Mouse (Mus musculus) embryo, embryonic 9.5 days (tissue): ENCODE data around the gene Git1.
A peak's percentile ranks its signal among the peaks of the same experiment; 100 is the strongest.

Source experiments
- DNase-seq: peaks from one replicate; pipeline ENCODE4 v3.0.0-alpha.2; 2017; ENCODE audit errors: extremely low spot score

Gene Git1

GRCm38 (mm10) chr11:77493512-77494343 is at the start of gene Git1:
Git1 (plus strand) TSS chr11:77493562.
- peak; percentile 50 for DNase-seq

GRCm38 (mm10) chr11:77444939-77445338 is 48.4 kb upstream of the Git1 start:
- DNase-seq: no peak

DNA sequence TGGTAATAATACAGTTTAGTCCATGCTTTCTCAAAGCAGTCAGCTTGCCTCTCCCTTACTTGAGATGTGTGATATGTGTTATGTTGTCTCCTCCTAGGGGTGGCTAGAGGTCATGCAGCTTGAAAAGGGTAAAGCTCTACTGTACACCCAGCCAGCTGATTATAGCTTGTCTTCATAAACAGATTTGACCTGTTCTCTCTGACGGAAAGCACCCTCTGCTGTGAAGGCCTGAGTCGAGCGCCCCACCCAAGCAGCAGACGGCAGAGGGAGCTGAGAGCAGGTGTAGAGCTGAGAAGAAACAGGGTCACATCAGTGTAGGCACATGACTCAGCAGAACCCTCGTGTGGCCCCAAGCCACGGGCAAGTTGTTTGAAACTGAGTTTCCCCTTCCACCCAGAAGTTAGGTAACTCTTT is 46.7 kb upstream of the Git1 start:
- peak; percentile 45 for DNase-seq

DNA sequence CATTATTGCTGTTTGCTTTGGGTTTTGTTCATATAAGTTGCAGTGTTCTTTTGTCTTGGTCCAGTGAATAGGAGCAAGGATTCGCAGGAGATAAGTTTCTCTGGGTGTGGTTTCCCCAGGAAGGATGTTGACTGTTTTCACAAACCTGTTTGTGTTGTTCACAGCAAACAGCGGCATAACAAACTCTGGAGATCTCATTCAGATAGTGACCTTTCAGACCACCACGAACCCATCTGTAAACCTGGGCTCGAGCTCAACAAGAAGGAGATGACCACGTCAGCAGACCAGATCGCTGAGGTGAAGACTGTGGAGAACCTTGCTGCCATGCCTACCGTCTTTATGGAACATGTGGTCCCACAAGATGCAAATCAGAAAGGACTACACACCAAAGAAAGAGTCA is 44.1 kb upstream of the Git1 start:
- no peak for DNase-seq

DNA sequence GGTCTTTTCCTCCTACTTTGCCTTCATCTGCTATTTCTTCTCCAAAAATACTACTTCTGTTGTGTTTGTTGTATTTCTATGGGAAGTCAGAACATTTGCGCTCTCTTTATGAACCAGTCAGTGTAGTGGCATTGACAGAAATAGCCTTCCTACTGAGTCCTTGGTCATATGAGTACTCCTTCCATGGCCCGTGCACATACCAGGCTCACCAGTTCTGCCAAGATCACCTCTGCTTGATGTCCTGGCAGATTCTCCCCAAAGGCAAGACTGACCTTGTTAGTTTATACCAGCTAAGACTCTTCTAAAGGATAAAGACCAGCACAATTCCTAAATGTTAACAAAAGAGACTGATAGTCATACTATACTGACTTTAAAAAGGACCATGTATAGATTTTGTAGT is 41.7 kb upstream of the Git1 start:
- DNase-seq: no peak

GRCm38 (mm10) chr11:77453388-77453787 is 40.0 kb upstream of the Git1 start:
- DNase-seq: no peak

DNA sequence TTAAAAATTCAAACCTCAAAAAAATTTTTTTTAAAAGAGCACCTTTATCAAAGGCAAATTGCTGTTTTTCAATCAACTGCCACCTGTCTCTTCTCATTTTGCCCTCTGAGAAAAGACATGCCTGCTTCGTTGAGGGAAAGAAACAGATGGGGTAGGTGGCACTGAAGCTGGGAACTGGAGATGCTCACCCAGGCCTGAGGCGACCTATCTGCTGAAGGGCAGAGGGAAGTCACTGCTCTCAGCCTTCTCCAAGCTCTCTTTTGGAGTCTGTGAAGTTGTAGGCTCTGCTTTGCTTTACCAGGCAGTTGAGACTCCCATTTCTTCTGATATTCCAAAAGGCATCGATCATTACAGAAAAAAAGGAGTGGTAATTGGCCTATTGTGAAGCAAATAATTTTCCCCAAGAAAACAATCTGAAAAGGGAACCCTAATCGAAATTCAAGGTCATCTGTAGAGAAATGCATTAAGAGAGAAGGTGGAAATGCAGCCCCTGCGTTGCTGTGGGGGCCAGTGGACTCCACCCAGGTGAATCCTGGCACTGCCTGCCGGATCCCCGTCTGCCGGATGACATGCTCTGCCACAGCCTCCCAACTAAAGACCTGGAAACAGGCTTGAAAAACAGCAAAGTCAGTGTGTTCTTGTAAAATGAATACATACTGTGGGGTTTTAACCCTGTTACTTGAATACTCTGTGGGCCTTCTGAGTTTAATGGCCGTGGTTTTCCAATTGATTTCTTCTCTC is 37.4 kb upstream of the Git1 start:
- DNase-seq: no peak

DNA sequence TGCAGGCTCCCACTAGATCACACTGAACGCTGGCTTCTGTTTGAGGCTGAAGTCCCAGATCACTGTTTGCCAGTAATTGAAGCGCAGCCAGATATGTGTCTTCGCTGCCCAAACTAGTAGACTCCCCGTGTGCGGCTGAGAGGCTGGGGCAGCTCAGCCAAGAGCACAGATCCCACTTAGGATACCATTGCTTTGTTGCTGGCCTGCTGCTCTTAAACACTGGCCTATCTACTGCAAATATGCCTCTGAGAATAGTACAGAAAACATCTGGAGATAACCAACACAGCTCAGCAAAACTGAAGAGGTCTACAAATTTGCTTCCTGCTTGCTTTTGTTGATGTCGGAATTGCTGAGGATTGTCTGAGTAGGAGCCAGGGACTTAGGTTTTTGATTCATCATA is 36.5 kb upstream of the Git1 start:
- no peak for DNase-seq

GRCm38 (mm10) chr11:77461856-77462255 is 31.5 kb upstream of the Git1 start:
- no peak for DNase-seq

GRCm38 (mm10) chr11:77462283-77463100 is 30.9 kb upstream of the Git1 start, which contains the start of gene Coro6:
Coro6 (plus strand) TSS chr11:77462411.
- peak; percentile 78 for DNase-seq

DNA sequence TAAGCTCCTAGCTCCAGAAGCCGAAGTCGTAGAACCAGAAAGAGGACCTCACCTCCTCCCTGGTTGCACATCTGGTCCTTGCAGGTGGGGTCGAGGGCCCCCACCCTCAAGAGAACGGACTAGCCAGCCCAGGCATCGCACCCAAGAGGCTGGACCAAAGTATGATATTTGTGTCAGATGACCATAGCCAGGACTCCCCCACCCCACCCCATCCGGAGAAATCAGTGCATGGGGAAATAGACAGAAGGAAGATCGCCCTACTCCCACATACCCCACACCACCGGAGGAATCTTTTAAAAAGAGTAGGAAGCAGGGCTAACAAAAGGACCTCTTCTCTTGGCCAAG is 30.3 kb upstream of the Git1 start:
- DNase-seq: no peak

DNA sequence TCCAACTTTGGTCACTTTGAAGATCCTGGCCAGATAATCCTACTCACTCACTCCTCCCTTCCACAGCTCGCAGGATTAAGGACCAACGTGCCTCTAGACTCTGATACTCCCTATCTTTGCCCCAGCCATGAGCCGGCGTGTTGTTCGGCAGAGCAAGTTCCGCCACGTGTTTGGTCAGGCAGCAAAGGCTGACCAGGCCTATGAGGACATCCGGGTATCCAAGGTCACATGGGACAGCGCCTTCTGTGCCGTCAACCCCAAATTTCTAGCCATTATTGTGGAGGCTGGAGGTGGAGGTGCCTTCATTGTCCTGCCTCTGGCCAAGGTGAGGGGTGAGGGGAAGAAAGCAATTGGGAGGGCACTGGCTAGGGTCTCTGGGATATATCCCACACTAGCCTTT is 29.6 kb upstream of the Git1 start:
- DNase-seq: no peak

DNA sequence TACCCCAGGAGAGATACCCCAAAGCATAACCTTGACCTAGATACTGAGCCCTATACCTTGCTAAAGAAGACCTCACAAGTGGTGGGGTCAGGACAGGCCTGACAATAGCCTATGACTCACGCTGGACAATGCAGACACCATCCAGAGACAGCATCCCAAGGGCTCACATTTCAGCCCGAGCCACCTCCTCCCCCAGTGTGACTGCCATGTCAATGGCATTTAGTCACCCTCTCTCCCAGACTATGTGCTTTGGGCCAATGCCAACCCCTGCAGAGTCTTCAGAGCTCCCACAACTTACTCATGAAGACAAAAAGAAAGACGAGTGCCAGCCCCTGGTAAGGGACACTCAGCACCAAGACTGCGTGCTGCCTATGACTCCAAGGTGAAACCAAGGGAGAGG is 28.7 kb upstream of the Git1 start:
- DNase-seq: no peak

DNA sequence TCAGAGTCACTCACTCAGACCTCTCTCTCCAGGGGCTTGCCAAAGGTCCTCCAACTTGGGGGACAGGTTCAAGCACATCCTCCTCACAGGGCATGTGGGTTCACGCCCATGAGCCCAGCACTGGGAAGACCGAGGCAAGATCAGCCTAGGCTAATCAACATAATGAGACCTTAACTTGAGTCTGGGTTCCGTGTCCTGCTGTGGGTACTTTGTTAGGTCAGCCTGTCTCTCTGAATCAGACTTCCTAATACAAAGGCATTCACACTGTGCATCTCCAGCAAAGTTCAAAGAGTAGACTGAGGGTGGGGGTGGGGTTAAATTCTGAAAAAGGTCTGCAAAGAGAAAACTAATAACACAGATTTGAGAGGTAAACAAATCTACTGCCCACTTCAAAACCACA is 28.3 kb upstream of the Git1 start:
- DNase-seq: no peak

GRCm38 (mm10) chr11:77466544-77466943 is 26.8 kb upstream of the Git1 start:
- no peak for DNase-seq

GRCm38 (mm10) chr11:77467157-77467556 is 26.2 kb upstream of the Git1 start:
- peak; percentile 72 for DNase-seq

DNA sequence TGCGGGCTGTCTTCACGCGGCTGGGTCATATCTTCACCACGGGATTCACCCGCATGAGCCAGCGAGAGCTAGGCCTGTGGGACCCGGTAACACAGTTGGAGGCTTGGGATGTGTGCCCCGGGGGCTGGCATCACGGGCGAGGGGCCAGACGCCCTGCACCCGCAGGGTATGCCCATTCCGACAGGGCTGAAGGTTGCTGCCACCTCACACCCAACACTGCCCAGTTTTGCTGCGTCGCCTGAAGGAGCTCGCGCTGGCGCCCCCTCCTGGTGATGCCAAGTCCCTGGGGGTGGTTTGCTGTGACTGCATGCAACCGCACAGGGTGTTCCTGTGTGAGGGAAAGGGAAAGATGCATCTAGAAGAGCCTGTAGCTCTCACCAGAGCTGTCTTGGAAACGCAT is 25.6 kb upstream of the Git1 start:
- DNase-seq: peak; percentile 60

DNA sequence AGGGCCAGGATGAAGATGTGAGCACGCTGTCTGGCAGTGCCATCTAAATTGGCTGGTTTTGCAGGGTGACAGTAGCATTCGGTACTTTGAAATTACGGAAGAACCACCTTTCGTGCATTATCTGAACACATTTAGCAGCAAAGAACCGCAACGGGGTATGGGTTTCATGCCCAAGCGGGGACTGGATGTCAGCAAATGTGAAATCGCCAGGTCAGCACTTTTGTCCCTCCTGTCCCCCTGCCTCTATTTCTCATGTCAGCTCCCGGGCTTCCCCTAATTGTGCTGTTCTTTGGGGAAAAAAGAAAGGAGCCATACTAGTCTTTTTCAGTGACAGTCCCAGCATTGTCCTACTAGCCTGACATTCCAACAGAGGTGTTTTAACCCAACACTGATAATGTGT is 25.0 kb upstream of the Git1 start:
- DNase-seq: no peak

DNA sequence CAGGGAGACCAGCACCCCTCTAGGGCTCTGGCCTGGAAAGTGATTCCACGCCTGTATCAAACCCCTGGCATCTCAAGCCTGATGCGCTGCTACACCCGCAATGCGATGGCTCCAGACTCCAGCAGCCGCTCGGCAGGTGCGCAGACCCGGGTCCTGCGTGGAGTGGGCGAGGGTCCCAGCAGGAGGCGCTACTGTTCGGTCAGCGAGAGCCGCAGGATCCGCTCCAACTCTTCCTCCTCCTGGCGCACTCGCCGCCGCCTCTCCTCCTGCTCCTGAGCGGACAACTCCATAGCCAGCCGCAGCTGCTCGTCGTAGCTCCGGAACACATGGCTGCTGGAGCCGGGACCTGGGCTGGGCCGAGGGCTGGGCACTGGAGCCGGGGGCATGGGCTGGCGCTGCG is 22.0 kb upstream of the Git1 start:
- DNase-seq: no peak

DNA sequence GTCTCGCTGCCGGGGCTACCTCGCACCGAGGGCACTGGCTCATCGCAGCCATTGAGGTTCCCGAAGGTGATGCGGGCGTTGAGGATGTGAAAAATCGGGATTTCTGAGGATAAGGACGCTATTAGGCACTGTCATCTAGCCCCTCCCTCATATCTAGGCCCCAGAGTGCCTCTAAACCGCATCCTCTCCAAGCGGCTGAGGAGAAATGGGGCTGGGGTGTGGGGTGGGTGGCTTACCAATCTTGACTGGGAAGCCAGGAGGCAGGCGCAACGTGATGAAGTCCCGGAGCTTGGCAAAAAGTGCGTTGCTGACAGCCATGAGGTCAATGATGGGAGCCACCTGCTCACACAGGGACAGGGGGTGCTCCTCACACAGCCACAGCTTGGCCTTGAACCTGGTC is 20.6 kb upstream of the Git1 start:
- DNase-seq: no peak

DNA sequence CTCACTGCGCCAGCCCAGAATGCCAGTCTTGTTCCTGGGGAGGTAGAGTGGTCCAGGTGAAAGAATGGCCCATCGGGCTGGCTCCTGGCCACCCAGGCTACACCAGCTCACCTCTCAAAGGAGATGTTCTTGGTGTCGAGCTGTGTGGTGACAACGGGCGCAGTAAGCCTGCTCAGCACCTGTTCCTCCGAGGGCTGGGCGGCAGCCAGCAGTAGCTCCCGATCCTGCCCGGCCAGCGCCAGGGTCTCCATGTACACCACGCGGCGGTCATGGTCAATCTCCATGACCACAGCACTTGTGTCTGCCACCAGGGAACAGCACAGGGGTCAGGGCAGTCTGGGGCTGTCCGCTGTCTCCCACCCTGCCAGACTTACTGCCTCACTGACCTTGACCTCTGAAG is 17.1 kb upstream of the Git1 start:
- DNase-seq: no peak

- no peak for DNase-seq
Observed at GRCm38 (mm10) chr11:77476895-77477294, 16.5 kb upstream of the Git1 start.
